Mouse (Mus musculus) embryonic facial prominence, embryonic 13.5 days (tissue): Measurements from ENCODE around the gene Rps16. TPM values are rescaled to one million over a fixed set of nuclear protein-coding genes. Genes with fewer than 3 reads are reported as not detected.
A peak's percentile ranks its signal among the peaks of the same experiment; 100 is the strongest.

Source experiments
- ATAC-seq: fragments of 200-750 bp; cut with Nextera tagmentation; 2 replicates; pipeline ENCODE4 v1.8.0; 2017; ENCODE audit warnings: low read depth; ENCODE audit not compliant: insufficient number of reproducible peaks, insufficient read depth, low FRiP score, low TSS enrichment
- H3K27ac ChIP-seq: fragments of 300-500 bp; sonication (generic); 2 replicates; pipeline ENCODE4 v1.5.1; 2015; ENCODE audit warnings: moderate library complexity, mild to moderate bottlenecking, inconsistent platforms
- H3K27me3 ChIP-seq: fragments of 300-500 bp; sonication (generic); 2 replicates; pipeline ENCODE4 v1.6.1; 2015; ENCODE audit warnings: mild to moderate bottlenecking, inconsistent platforms
- H3K36me3 ChIP-seq: fragments of 300-500 bp; sonication (generic); 2 replicates; pipeline ENCODE4 v1.6.1; 2015; ENCODE audit warnings: mild to moderate bottlenecking, inconsistent platforms
- H3K4me1 ChIP-seq: fragments of 300-500 bp; sonication (generic); 2 replicates; pipeline ENCODE4 v1.6.1; 2015; ENCODE audit warnings: inconsistent platforms
- H3K4me2 ChIP-seq: fragments of 300-500 bp; sonication (generic); 2 replicates; pipeline ENCODE4 v1.6.1; 2015; ENCODE audit warnings: moderate library complexity, mild to moderate bottlenecking, inconsistent platforms
- H3K4me3 ChIP-seq: fragments of 300-500 bp; sonication (generic); 2 replicates; pipeline ENCODE4 v1.5.1; 2015; ENCODE audit warnings: mild to moderate bottlenecking, inconsistent platforms
- H3K9ac ChIP-seq: fragments of 300-500 bp; sonication (generic); 2 replicates; pipeline ENCODE4 v1.6.1; 2015; ENCODE audit warnings: mild to moderate bottlenecking, inconsistent platforms
- H3K9me3 ChIP-seq: fragments of 300-500 bp; sonication (generic); 2 replicates; pipeline ENCODE4 v1.6.1; 2016; ENCODE audit warnings: inconsistent platforms
- WGBS: fragments of 180-500 bp; shearing (Covaris S2); methylation state at CpG from one replicate; pipeline ENCODE4 v1.1.7; 2015; ENCODE audit warnings: mixed read lengths; 5-methylcytosine and 5-hydroxymethylcytosine counted together
- polyA plus RNA-seq: library from polyadenylated mRNA; unstranded; fragments of >200 nt; fragmentation: Nextera tagmentation; extraction: Ambion mirVana; gene quantifications from 2 replicates; pipeline ENCODE4 v1.2.1, GENCODE M21; 2015

Gene Rps16
- polyA plus RNA-seq, 1 experiment from 2014 or later, result 1,091 TPM

- no peak for ATAC-seq
- 94% methylated on average over 4 of the region's 4 CpGs for WGBS
- peaks cover 52% of the 10 kb centered on the region for H3K36me3 ChIP-seq
These were observed 45.0 kb downstream of the Rps16 start for GRCm38 (mm10) chr7:28395425-28395824.

DNA sequence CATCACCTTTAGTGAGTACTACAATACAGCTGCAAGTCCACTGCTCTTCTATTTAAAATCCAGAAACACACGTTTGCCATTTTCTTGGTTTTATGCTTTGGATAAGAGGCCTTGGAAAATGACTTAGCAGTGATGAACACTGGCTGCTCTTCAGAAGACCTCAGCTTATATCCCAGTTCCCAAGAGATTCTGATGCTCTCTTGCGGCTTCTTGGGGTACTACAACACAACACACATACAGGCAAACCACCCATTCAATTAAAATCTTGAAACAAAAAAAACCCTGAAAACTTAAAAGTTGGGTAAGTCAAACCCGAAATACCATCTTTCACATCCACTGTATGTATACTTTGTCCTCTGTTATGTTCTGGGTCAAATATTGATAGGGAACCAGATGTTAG is 47.5 kb downstream of the Rps16 start:
- Histone ChIP-seq H3K27ac (no peak overlapping the region), H3K27me3 (no peaks in the 10 kb centered on the region), H3K9me3 (no peaks in the 10 kb centered on the region), H3K9ac (no peak overlapping the region), H3K4me2 (no peak overlapping the region), H3K4me1 (peaks cover 9% of the 10 kb centered on the region), H3K36me3 (peaks cover 72% of the 10 kb centered on the region), H3K4me3 (no peak overlapping the region)
- ATAC-seq, result no peak
- 69% methylated on average over 3 of the region's 3 CpGs for WGBS

More at GRCm38 (mm10) chr7:28395425-28395824, 45.0 kb downstream of the Rps16 start:
- Histone ChIP-seq H3K4me3 (no peak overlapping the region), H3K9me3 (no peaks in the 10 kb centered on the region), H3K27ac (no peak overlapping the region), H3K27me3 (no peaks in the 10 kb centered on the region), H3K4me2 (no peak overlapping the region), H3K9ac (no peak overlapping the region), H3K4me1 (peaks cover 17% of the 10 kb centered on the region)

- Histone ChIP-seq H3K4me1 (peaks cover 2% of the 10 kb centered on the region), H3K9ac (no peak overlapping the region), H3K4me3 (no peak overlapping the region), H3K9me3 (no peaks in the 10 kb centered on the region), H3K27me3 (no peaks in the 10 kb centered on the region), H3K27ac (no peak overlapping the region), H3K4me2 (no peak overlapping the region), H3K36me3 (peaks cover 81% of the 10 kb centered on the region)
- ATAC-seq, result no peak
- WGBS, result 88% methylated on average over 10 of the region's 10 CpGs
These were observed 48.4 kb downstream of the Rps16 start for GRCm38 (mm10) chr7:28398696-28399340.

GRCm38 (mm10) chr7:28401030-28401429 is 50.6 kb downstream of the Rps16 start:
- H3K27ac ChIP-seq, result no peak overlapping the region
- H3K9me3 ChIP-seq, result no peaks in the 10 kb centered on the region
- H3K27me3 ChIP-seq, result no peaks in the 10 kb centered on the region
- H3K36me3 ChIP-seq, result peaks cover 93% of the 10 kb centered on the region
- H3K4me3 ChIP-seq, result no peak overlapping the region
- no peak for ATAC-seq
- no peaks in the 10 kb centered on the region for H3K4me1 ChIP-seq
- 94% methylated on average over 1 of the region's 1 CpGs for WGBS
- no peak overlapping the region for H3K4me2 ChIP-seq
- H3K9ac ChIP-seq, result 0 out of 2 replicates have a peak overlapping the region, but pooled peaks have one; percentile 21

GRCm38 (mm10) chr7:28401942-28402341 is 51.5 kb downstream of the Rps16 start:
- H3K27ac ChIP-seq, result no peak overlapping the region
- no peaks in the 10 kb centered on the region for H3K9me3 ChIP-seq
- H3K4me1 ChIP-seq, result no peaks in the 10 kb centered on the region
- ATAC-seq, result no peak
- no peak overlapping the region for H3K9ac ChIP-seq
- 83% methylated on average over 3 of the region's 3 CpGs for WGBS
- no peak overlapping the region for H3K4me3 ChIP-seq
- no peak overlapping the region for H3K4me2 ChIP-seq
- H3K36me3 ChIP-seq, result peaks cover 94% of the 10 kb centered on the region
- no peaks in the 10 kb centered on the region for H3K27me3 ChIP-seq

Other genes starting within 250 kb of the Rps16 start
- gene 9530053A07Rik, start 221.2 kb upstream of the Rps16 start, polyA plus RNA-seq, result 0.03 TPM in 2 replicates
- gene Fbl, start 180.9 kb upstream of the Rps16 start, polyA plus RNA-seq, result 140 and 167 TPM in 2 replicates
- 14.8 and 14.9 TPM in 2 replicates for gene Dyrk1b, start 171.2 kb upstream of the Rps16 start, polyA plus RNA-seq
- gene Eid2, start 82.8 kb upstream of the Rps16 start, polyA plus RNA-seq, result 3.6 TPM in 2 replicates
- 19.7 TPM in 2 replicates for gene Eid2b, start 72.9 kb upstream of the Rps16 start, polyA plus RNA-seq
- gene Selenov, start 59.5 kb upstream of the Rps16 start, polyA plus RNA-seq, result 0.17 TPM in 1 of 2 replicates, not detected in the other
- gene Dll3, start 48.4 kb upstream of the Rps16 start, polyA plus RNA-seq, result 1.0 and 1.2 TPM in 2 replicates
- gene Timm50, start 38.6 kb upstream of the Rps16 start, polyA plus RNA-seq, result 133 and 134 TPM in 2 replicates
- gene Supt5, start 11.9 kb upstream of the Rps16 start, polyA plus RNA-seq, result 88.3 and 93.4 TPM in 2 replicates
- 102 and 109 TPM in 2 replicates for gene Plekhg2, start 21.9 kb downstream of the Rps16 start, polyA plus RNA-seq
- gene Zfp36, start 29.6 kb downstream of the Rps16 start, polyA plus RNA-seq, result 9.7 and 11.0 TPM in 2 replicates
- 40.5 and 53.5 TPM in 2 replicates for gene Med29, start 42.1 kb downstream of the Rps16 start, polyA plus RNA-seq
- gene Paf1, start 42.3 kb downstream of the Rps16 start, polyA plus RNA-seq, result 80.5 and 89.6 TPM in 2 replicates
- 9.9 and 13.4 TPM in 2 replicates for gene Gmfg, start 86.8 kb downstream of the Rps16 start, polyA plus RNA-seq
- 5.3 and 7.6 TPM in 2 replicates for gene Lrfn1, start 101.3 kb downstream of the Rps16 start, polyA plus RNA-seq
- gene Ifnl2, start 159.8 kb downstream of the Rps16 start, polyA plus RNA-seq, result not detected in 2 replicates
- not detected in 2 replicates for gene Ifnl3, start 172.2 kb downstream of the Rps16 start, polyA plus RNA-seq
- gene Sycn, start 190.2 kb downstream of the Rps16 start, polyA plus RNA-seq, result not detected in 2 replicates
- gene Nccrp1, start 196.6 kb downstream of the Rps16 start, polyA plus RNA-seq, result 0.18 TPM in 1 of 2 replicates, not detected in the other
- 32.8 and 33.3 TPM in 2 replicates for gene Samd4b, start 247.5 kb downstream of the Rps16 start, polyA plus RNA-seq
- 35.8 and 36.0 TPM in 2 replicates for gene Pak4, start 247.5 kb downstream of the Rps16 start, polyA plus RNA-seq